Mouse (Mus musculus): ENCODE measurements around the gene Gm45234. TPM values are rescaled to one million over a fixed set of nuclear protein-coding genes. Genes with fewer than 3 reads are reported as not detected.

Gene Gm45234
- total RNA-seq, 2 experiments from 2014 or later: not detected

DNA sequence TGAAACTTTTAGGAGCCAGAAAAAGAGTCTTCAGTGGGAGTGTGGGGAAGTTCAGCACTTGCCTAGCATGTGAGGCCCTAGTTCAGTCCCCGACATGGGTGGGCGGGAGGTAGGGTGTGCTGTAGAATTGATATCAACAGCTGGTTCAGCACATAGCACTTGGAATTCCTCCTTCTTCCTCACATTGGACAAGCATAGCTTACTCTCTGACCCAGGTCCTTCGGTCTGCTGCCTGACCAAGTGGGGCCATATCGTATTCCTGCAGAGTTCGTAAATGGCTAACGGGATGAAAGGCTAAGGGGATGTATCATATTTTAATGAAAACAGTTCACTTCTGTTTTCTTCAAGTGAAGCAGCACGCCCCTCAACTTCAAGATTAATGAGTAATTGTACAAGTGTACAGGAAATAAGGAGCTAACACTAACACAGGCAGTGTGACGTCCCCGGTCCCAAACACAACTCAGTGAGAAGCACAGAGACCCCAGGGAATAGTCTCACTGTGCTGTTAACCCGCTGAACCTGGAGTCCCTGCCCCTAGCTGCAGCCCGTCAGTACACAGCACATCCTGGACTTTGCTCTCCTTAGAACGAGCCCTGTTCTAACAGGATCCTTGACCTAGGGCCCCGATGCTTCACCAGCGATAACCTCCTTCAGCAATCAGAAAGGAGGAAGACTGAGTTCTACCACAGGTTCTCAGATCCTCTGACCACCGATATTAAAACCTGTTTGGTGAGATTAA is 62.4 kb downstream of the Gm45234 start:
- no peak for TF ChIP-seq CTCF (conservative IDR thresholded peaks at IDR 0.05)
- Histone ChIP-seq H3K4me3 (no peak overlapping the region), H3K27ac (peak overlapping the region; percentile 80)
- no peak for DNase-seq (ENCODE audit: low spot score in 2 of 2)

DNA sequence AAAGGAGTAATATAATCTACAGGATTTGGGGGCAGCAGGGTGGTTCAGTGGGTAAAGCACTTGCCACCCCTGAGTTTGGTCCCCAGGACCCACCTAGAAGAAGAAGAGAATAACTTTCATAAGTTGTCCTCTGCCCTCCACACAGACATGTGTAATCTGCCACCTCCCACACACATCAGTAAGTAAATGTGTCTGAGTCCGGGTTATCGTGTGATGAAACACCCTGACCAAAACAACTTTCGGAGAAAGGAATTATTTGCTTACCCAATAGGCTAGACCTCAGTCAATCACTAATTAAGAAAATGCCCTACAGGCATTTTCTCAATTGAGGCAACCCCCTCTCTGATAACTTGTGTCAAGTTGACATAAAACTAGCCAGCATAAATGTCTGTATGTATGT is 65.3 kb downstream of the Gm45234 start:
- no peak overlapping the region for H3K27ac ChIP-seq
- TF ChIP-seq CTCF (conservative IDR thresholded peaks at IDR 0.05): no peak
- DNase-seq (ENCODE audit: low spot score in 2 of 2): no peak

More for the DNA sequence above, 65.3 kb downstream of the Gm45234 start:
- no peak overlapping the region for H3K4me3 ChIP-seq

Small RNAs within 50 kb of the gene (microRNA-seq; reads per million reads assigned to microRNA genes)
- 3.1 to 3.2 reads per million in 2 experiments for gene Mir141
- gene Mir200c: 29.6 to 45.0 reads per million in 2 experiments

Other genes starting within 250 kb of the Gm45234 start
- under 1 TPM; 0.72 to 0.86 TPM for gene C1ra, start 243.6 kb downstream of the Gm45234 start, total RNA-seq (2021)
- gene C1s1, start 213.7 kb downstream of the Gm45234 start, total RNA-seq (2021): 1 to 10 TPM in 1 of 2 experiments, under 1 TPM in 1; 0.79 to 1.2 TPM
- not detected for gene C1rb, start 185.7 kb downstream of the Gm45234 start, total RNA-seq (2021)
- gene C1s2, start 119.9 kb downstream of the Gm45234 start, total RNA-seq (2021): under 1 TPM; 0.26 to 0.52 TPM
- gene Lpcat3, start 93.0 kb downstream of the Gm45234 start, total RNA-seq (2021): 10 to 100 TPM; 31.0 to 32.6 TPM
- gene Emg1, start 43.8 kb downstream of the Gm45234 start, total RNA-seq (2021): 10 to 100 TPM; 58.0 to 58.7 TPM
- gene Phb2, start 43.7 kb downstream of the Gm45234 start, total RNA-seq (2021): 100 to 1,000 TPM; 121 to 124 TPM
- gene Ptpn6, start 17.3 kb downstream of the Gm45234 start, total RNA-seq (2021): 1 to 10 TPM; 5.5 to 6.6 TPM
- 100 to 1,000 TPM; 295 to 339 TPM for gene Grcc10, start 14.6 kb downstream of the Gm45234 start, total RNA-seq (2021)
- 100 to 1,000 TPM; 159 to 164 TPM for gene Atn1, start 503 bp upstream of the Gm45234 start, total RNA-seq (2021)
- 1,000 to 10,000 TPM in 1 of 2 experiments, 100 to 1,000 TPM in 1; 981 to 1,025 TPM for gene Eno2, start 13.7 kb upstream of the Gm45234 start, total RNA-seq (2021)
- 1 to 10 TPM; 1.4 to 1.6 TPM for gene Lrrc23, start 23.7 kb upstream of the Gm45234 start, total RNA-seq (2021)
- gene Spsb2, start 52.6 kb upstream of the Gm45234 start, total RNA-seq (2021): 1 to 10 TPM; 3.4 to 4.6 TPM
- 100 to 1,000 TPM; 713 to 768 TPM for gene Tpi1, start 58.3 kb upstream of the Gm45234 start, total RNA-seq (2021)
- 100 to 1,000 TPM; 185 to 198 TPM for gene Usp5, start 73.5 kb upstream of the Gm45234 start, total RNA-seq (2021)
- 1 to 10 TPM in 1 of 2 experiments, under 1 TPM in 1; 0.47 to 1.3 TPM for gene Cdca3, start 73.5 kb upstream of the Gm45234 start, total RNA-seq (2021)
- under 1 TPM in 1 of 2 experiments, not detected in 1; 0.20 TPM for gene Gnb3, start 84.3 kb upstream of the Gm45234 start, total RNA-seq (2021)
- 10 to 100 TPM; 33.7 to 36.7 TPM for gene P3h3, start 101.7 kb upstream of the Gm45234 start, total RNA-seq (2021)
- 100 to 1,000 TPM; 181 to 199 TPM for gene Gpr162, start 108.0 kb upstream of the Gm45234 start, total RNA-seq (2021)
- under 1 TPM; 0.18 to 0.47 TPM for gene Cd4, start 132.2 kb upstream of the Gm45234 start, total RNA-seq (2021)
- gene Lag3, start 155.7 kb upstream of the Gm45234 start, total RNA-seq (2021): 1 to 10 TPM; 1.3 to 1.7 TPM
- 1,000 to 10,000 TPM in 1 of 2 experiments, 100 to 1,000 TPM in 1; 991 to 1,057 TPM for gene Ptms, start 164.1 kb upstream of the Gm45234 start, total RNA-seq (2021)
- 100 to 1,000 TPM; 627 to 642 TPM for gene Mlf2, start 175.4 kb upstream of the Gm45234 start, total RNA-seq (2021)
- 100 to 1,000 TPM; 136 to 151 TPM for gene Cops7a, start 209.5 kb upstream of the Gm45234 start, total RNA-seq (2021)
- gene Pianp, start 240.7 kb upstream of the Gm45234 start, total RNA-seq (2021): 100 to 1,000 TPM; 163 to 181 TPM